Mouse (Mus musculus) MEL (cell line): Measurements from ENCODE around the gene Nap1l4. TPM values are rescaled to one million over a fixed set of nuclear protein-coding genes. Genes with fewer than 3 reads are reported as not detected.

Experiments used
- GATA1 ChIP-seq: IDR thresholded peaks from 2 replicates; pipeline ENCODE4 v1.6.1; 2011; ENCODE audit warnings: low read depth, low read length, improper control_type of control experiment
- HCFC1 ChIP-seq: IDR thresholded peaks from 2 replicates; pipeline ENCODE4 v1.6.1; 2012; ENCODE audit warnings: low read depth, mild to moderate bottlenecking, inconsistent platforms, low read length, improper control_type of control experiment, moderate library complexity
- MAX ChIP-seq: IDR thresholded peaks from 2 replicates; pipeline ENCODE4 v1.6.1; 2011; ENCODE audit warnings: low read length, improper control_type of control experiment
- MYC ChIP-seq: IDR thresholded peaks from 2 replicates; pipeline ENCODE4 v1.6.1; 2011; ENCODE audit warnings: low read depth, mild to moderate bottlenecking, low read length, improper control_type of control experiment, moderate library complexity
- POLR2A ChIP-seq, 2 experiments: IDR thresholded peaks; 2 replicates each; pipeline ENCODE4 v1.6.1; 2011 to 2012; ENCODE audit warnings: low read length in 2 of 2, mild to moderate bottlenecking in 2 of 2, control low read depth in 1 of 2, improper control_type of control experiment in 1 of 2, low read depth in 1 of 2, moderate library complexity in 1 of 2; ENCODE audit not compliant: control insufficient read depth in 1 of 2, insufficient read depth in 1 of 2, poor library complexity in 1 of 2
- TCF12 ChIP-seq: IDR thresholded peaks from 2 replicates; pipeline ENCODE4 v1.6.1; 2014; ENCODE audit warnings: low read depth, mild to moderate bottlenecking, inconsistent platforms, low read length, improper control_type of control experiment, moderate library complexity
- polyA plus RNA-seq, 2 experiments: library from polyadenylated mRNA; stranded (reverse) in 1 of 2; unstranded in 1 of 2; fragments of >175 nt in 1 of 2; fragments of >200 nt in 1 of 2; gene quantifications; 2 replicates each; pipeline versions ENCODE4 v1.2.1 to v1.2.4; 2012; ENCODE audit warnings: low replicate concordance in 2 of 2, low read depth in 1 of 2; ENCODE audit not compliant: insufficient read length in 2 of 2, insufficient read depth in 1 of 2, missing spikeins in 1 of 2
- total RNA-seq: library from RNA; depleted of rRNA; stranded (reverse); fragments of 300-350 nt; gene quantifications from 2 replicates; pipeline ENCODE4 v1.2.3, GENCODE M21; 2012; rRNA removed

Gene Nap1l4
- total and polyA plus RNA-seq, 3 experiments, result 165 to 186 TPM; not detected in 1

DNA sequence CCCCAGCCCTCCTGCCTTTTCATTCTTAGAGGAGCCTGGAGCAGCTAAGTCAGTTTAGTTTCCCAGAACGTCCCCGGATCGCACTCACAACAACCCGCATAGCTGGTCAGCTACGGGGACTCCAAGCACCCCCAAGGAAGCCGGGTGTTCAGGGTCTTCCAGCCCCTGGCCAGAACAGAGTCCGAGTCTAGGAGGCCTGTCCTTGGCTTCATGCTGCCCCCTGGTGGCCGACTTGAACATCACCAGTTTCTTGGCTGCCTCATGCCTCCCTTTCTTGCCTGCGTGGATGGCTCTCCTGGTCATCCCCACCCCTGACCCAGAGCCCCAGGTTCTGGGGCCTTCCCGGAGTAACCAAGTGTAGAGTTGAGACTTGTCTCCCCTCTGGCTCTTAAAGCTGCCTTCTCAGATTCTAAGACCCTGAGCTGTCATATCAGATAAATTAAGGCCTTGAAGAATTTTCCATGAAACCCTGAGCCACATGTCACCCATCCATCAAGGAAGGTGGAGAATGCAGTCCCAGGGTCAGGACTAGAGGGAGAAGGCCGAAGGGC, 85.0 kb downstream of the Nap1l4 start (continued):
- TF ChIP-seq HCFC1, result no peak
- no peak for TF ChIP-seq TCF12
- TF ChIP-seq POLR2A (IDR thresholded peaks at IDR 0.05; ENCODE audit: control insufficient read depth in 1 of 2, insufficient read depth in 1 of 2, low read depth in 1 of 2, low read length in 2 of 2, poor library complexity in 1 of 2), result no peak
- TF ChIP-seq GATA1, result no peak
- TF ChIP-seq MYC, result no peak
- no peak for TF ChIP-seq MAX

Other genes with a start within 250 kb of the Nap1l4 start
- 9.5 and 10.0 TPM in 2 replicates for gene Cdkn1c, start 88.1 kb downstream of the Nap1l4 start, total RNA-seq
- gene Cdkn1c, start 88.1 kb downstream of the Nap1l4 start, polyA plus RNA-seq, result 10 to 100 TPM in 1 of 2 experiments, not detected in 1; 11.9 TPM
- 5.2 and 5.8 TPM in 2 replicates for gene Slc22a18, start 75.4 kb downstream of the Nap1l4 start, total RNA-seq
- 10 to 100 TPM in 1 of 2 experiments, not detected in 1; 19.8 TPM for gene Slc22a18, start 75.4 kb downstream of the Nap1l4 start, polyA plus RNA-seq
- 152 and 160 TPM in 2 replicates for gene Phlda2, start 46.0 kb downstream of the Nap1l4 start, total RNA-seq
- gene Phlda2, start 46.0 kb downstream of the Nap1l4 start, polyA plus RNA-seq, result 100 to 1,000 TPM in 1 of 2 experiments, not detected in 1; 253 TPM
- gene Cars, start 51.0 kb upstream of the Nap1l4 start, total RNA-seq, result 40.8 and 62.2 TPM in 2 replicates
- gene Cars, start 51.0 kb upstream of the Nap1l4 start, polyA plus RNA-seq, result 10 to 100 TPM in 1 of 2 experiments, not detected in 1; 73.5 TPM
- gene Tnfrsf26, start 79.6 kb upstream of the Nap1l4 start, total RNA-seq, result 0.42 and 0.52 TPM in 2 replicates
- under 1 TPM in 1 of 2 experiments, not detected in 1; 0.50 TPM for gene Tnfrsf26, start 79.6 kb upstream of the Nap1l4 start, polyA plus RNA-seq
- 0.10 and 0.23 TPM in 2 replicates for gene Tnfrsf22, start 100.6 kb upstream of the Nap1l4 start, total RNA-seq
- gene Tnfrsf22, start 100.6 kb upstream of the Nap1l4 start, polyA plus RNA-seq, result 1 to 10 TPM in 1 of 2 experiments, not detected in 1; 1.1 TPM
- not detected in 2 replicates for gene Tnfrsf23, start 136.8 kb upstream of the Nap1l4 start, total RNA-seq
- gene Tnfrsf23, start 136.8 kb upstream of the Nap1l4 start, polyA plus RNA-seq, result not detected
- 0.20 and 0.27 TPM in 2 replicates for gene Osbpl5, start 207.9 kb upstream of the Nap1l4 start, total RNA-seq
- gene Osbpl5, start 207.9 kb upstream of the Nap1l4 start, polyA plus RNA-seq, result under 1 TPM in 1 of 2 experiments, not detected in 1; 0.50 TPM
- not detected in 2 replicates for gene Mrgprg, start 217.9 kb upstream of the Nap1l4 start, total RNA-seq
- gene Mrgprg, start 217.9 kb upstream of the Nap1l4 start, polyA plus RNA-seq, result not detected
- gene Mrgpre, start 235.4 kb upstream of the Nap1l4 start, total RNA-seq, result 0.07 and 0.15 TPM in 2 replicates
- gene Mrgpre, start 235.4 kb upstream of the Nap1l4 start, polyA plus RNA-seq, result under 1 TPM in 1 of 2 experiments, not detected in 1; 0.18 TPM